Mouse (Mus musculus): ENCODE results near the gene Srebf1.

DNA sequence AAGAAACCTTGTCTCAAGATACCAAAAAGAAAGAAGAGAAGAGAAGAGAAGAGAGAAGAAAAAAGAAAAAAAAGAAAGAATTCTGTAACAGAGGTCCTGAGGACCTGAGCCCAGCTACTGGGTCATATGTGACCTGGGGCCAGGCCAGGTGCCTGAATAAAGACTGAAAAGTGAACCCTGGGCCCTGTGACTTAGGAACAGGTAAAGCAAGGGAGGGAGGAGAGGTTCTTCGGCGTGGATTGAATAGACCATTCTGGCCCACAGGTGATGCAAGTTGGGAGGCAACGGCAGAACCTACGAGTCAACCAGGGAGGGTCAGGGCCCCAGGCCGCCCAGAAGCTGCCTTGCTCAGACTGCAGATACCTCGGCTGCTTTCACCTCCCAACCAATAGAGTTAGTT, 956 bp downstream of the Srebf1 start:
- TF ChIP-seq CTCF (IDR thresholded peaks at IDR 0.05; ENCODE audit: extremely low read depth, insufficient read depth, insufficient read length, insufficient replicate concordance) (no peak), POLR2A (IDR thresholded peaks at IDR 0.05; ENCODE audit: low read depth, low read length) (no peak)
